Mouse (Mus musculus): ENCODE measurements around the gene Gm20425.

DNA sequence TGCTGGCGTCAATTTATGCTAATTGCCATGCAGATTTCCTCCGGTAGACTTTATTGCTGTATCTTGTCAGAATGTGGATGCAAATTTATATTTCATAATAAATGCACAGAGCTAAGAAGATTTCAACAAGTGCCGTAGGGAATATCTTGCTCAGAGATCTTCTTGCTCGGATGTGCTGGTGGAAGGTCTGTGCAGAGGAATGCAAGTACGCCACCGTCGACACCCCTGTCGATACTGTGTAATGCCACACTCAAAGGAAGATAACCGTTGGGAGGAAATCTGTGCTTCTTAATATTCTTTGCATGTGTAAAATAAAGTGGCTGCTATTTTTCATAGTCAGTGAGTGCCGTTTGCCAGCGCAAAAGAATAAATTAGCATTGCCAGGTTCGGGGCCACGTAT lies 83.0 kb downstream of the Gm20425 start:
- TF ChIP-seq CTCF (IDR thresholded peaks at IDR 0.05; ENCODE audit: control insufficient read depth, insufficient read depth, insufficient read length), result no peak
- TF ChIP-seq MAX (IDR thresholded peaks at IDR 0.05), result no peak
- TF ChIP-seq CEBPB (IDR thresholded peaks at IDR 0.05; ENCODE audit: low read depth), result no peak
- TF ChIP-seq MYOD1 (IDR thresholded peaks at IDR 0.05; ENCODE audit: control insufficient read depth, insufficient read length, low read depth), result no peak
- TF ChIP-seq USF1 (IDR thresholded peaks at IDR 0.05; ENCODE audit: low read depth), result no peak
- TF ChIP-seq FOSL1 (IDR thresholded peaks at IDR 0.05; ENCODE audit: insufficient read depth, low read length, poor library complexity, severe bottlenecking), result no peak
- TF ChIP-seq MYOG (IDR thresholded peaks at IDR 0.05; ENCODE audit: control insufficient read depth, extremely low read depth, insufficient read length), result no peak
